Mouse (Mus musculus) intestine, embryonic 16.5 days (tissue): ENCODE data around the gene Zeb2. TPM values are rescaled to one million over a fixed set of nuclear protein-coding genes. Genes with fewer than 3 reads are reported as not detected.
A peak's percentile ranks its signal among the peaks of the same experiment; 100 is the strongest.

Experiments used
- ATAC-seq: fragments of 200-750 bp; cut with Nextera tagmentation; 2 replicates; pipeline ENCODE4 v1.8.0; 2017; ENCODE audit warnings: moderate TSS enrichment, moderate library complexity
- H3K27ac ChIP-seq: fragments of 300-500 bp; sonication (generic); 2 replicates; pipeline ENCODE4 v1.5.1; 2014; ENCODE audit warnings: mild to moderate bottlenecking, low read length
- H3K27me3 ChIP-seq: fragments of 300-500 bp; sonication (generic); replicated peaks from 2 replicates; pipeline ENCODE4 v1.6.1; 2014; ENCODE audit warnings: low read length, control low read depth, mixed read lengths; ENCODE audit not compliant: control insufficient read depth, insufficient read depth
- H3K36me3 ChIP-seq: fragments of 300-500 bp; sonication (generic); 2 replicates; pipeline ENCODE4 v1.6.1; 2014; ENCODE audit warnings: low read length, control low read depth; ENCODE audit not compliant: control insufficient read depth, insufficient read depth
- H3K4me1 ChIP-seq: fragments of 300-500 bp; sonication (generic); 2 replicates; pipeline ENCODE4 v1.6.1; 2014; ENCODE audit warnings: low read length, control low read depth, mixed read lengths; ENCODE audit not compliant: control insufficient read depth, insufficient read depth
- H3K4me2 ChIP-seq: fragments of 300-500 bp; sonication (generic); 2 replicates; pipeline ENCODE4 v1.6.1; 2014; ENCODE audit warnings: low read depth, low read length, control low read depth
- H3K4me3 ChIP-seq: fragments of 300-500 bp; sonication (generic); 2 replicates; pipeline ENCODE4 v1.5.1; 2014; ENCODE audit warnings: mild to moderate bottlenecking, low read length
- H3K9ac ChIP-seq: fragments of 300-500 bp; sonication (generic); 2 replicates; pipeline ENCODE4 v1.6.1; 2014; ENCODE audit warnings: low read depth, low read length
- H3K9me3 ChIP-seq: fragments of 300-500 bp; sonication (generic); 2 replicates; pipeline ENCODE4 v1.6.1; 2016; ENCODE audit warnings: low read length, control low read depth; ENCODE audit not compliant: control insufficient read depth
- WGBS: fragments of 180-500 bp; shearing (Covaris S2); extraction: QIAGEN DNeasy Blood & Tissue Kit; methylation state at CpG from one replicate; pipeline ENCODE4 v1.1.7; 2014; 5-methylcytosine and 5-hydroxymethylcytosine counted together
- polyA plus RNA-seq: library from polyadenylated mRNA; unstranded; fragments of >200 nt; fragmentation: Nextera tagmentation; extraction: Ambion mirVana; gene quantifications from 2 replicates; pipeline ENCODE4 v1.2.1, GENCODE M21; 2015

Zeb2 gene
- polyA plus RNA-seq, 1 experiment from 2014 or later = 30.9 TPM

DNA sequence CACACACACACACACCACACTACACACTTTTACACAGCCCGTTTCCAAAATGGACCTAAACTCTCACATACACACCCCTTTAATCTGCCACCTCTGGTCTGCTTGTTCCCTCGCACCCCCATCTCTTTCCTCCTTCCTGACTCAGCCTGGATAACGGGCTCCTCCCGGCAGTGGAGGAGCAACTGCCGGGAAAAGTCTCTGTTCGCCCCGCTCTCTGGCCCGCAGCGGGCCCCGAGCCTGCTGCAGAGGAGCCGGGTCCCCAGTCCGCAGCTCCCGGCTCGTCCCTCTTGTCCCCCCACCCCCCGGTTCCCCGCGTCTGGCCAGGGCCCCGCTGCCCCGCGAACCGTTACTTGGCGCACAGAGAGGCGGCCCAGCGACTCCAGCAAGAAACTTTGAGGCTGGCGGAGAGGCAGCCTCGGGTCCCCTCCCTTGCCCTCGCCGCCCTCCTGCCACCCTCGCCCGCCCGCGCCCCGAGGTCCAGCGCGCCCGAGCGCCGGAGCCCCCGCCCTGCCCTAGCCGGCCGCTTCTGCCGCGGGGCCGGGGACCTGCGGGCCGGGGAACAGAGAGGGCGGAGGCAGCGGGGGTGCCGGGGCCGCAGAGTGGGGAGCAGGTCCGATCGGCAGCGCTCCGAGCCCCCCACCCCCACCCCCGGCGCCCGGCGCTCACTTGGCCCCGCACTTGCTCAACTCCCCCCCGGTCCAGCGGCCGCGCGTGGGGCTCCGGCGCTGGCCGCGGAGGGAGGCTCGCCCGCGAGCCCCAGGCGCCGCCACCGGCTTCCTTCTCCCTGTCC, 7.8 kb downstream of the Zeb2 start:
- H3K27ac ChIP-seq = peak overlapping the region; percentile 91
- no peaks in the 10 kb centered on the region for H3K36me3 ChIP-seq
- H3K4me1 ChIP-seq = no peaks in the 10 kb centered on the region
- WGBS = 2% methylated on average over 54 of the region's 74 CpGs
- peaks cover 15% of the 10 kb centered on the region for H3K27me3 ChIP-seq
- peak overlapping the region; percentile 73 for H3K4me3 ChIP-seq
- no peaks in the 10 kb centered on the region for H3K9me3 ChIP-seq
- peak overlapping the region; percentile 91 for H3K9ac ChIP-seq
- peak; percentile 26 for ATAC-seq
- H3K4me2 ChIP-seq = peak overlapping the region; percentile 85

DNA sequence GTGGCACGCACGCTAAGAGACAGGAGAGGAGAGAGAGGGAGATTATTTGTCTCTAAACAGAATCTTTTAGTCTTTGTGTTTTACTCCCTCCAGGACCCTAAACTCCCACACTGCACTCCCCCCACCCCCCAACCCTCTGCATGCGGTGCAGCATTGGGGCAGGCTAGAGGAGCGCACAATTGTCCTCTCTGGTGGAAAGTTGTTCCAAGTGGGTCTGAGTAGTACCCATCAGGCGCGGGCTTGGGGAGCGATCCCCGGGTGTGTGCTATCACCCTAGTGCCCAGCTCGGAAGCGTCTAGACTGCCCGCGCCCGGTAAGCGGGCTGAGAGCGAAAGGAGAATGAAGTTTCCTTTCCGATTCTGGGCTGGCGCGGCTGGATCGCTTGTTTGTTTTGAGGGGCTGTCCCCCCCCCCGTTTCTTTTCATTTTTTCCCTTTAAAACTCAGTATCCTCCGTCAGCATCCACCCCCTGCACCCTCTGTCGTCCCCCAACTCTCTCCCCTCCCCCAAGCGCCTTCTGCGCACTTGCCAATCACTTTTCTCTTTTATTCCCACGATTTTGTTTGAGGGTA, 8.6 kb downstream of the Zeb2 start:
- peak overlapping the region; percentile 91 for H3K9ac ChIP-seq
- peak overlapping the region; percentile 91 for H3K27ac ChIP-seq
- no peaks in the 10 kb centered on the region for H3K9me3 ChIP-seq
- no peaks in the 10 kb centered on the region for H3K36me3 ChIP-seq
- peak overlapping the region; percentile 73 for H3K4me3 ChIP-seq
- peak overlapping the region; percentile 85 for H3K4me2 ChIP-seq
- under 1% methylated on average over 25 of the region's 25 CpGs for WGBS
- peak; percentile 24; the same call in 1 of the 2 replicates for ATAC-seq
- H3K4me1 ChIP-seq = no peaks in the 10 kb centered on the region
- peaks cover 13% of the 10 kb centered on the region for H3K27me3 ChIP-seq

DNA sequence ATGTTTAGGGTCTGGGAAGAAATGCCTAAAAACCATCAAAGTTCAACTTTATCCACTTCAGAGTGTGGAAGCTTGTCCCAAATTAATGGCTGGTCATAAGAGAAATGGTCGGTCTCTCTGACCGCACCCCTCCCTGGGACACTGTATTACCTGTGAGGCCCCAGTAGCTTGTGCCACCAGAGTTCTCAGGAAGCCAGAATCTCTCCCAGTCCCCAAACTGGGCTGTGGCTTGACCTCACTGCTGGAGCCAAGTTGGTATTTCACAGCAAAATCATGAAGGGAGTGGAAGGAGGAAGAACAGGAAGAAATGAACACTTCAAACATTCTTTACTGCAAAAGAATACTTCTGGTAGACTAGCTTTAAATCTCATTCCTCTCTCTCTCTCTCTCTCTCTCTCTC, 9.6 kb downstream of the Zeb2 start:
- ATAC-seq = no peak
- no peaks in the 10 kb centered on the region for H3K36me3 ChIP-seq
- peaks cover 15% of the 10 kb centered on the region for H3K27me3 ChIP-seq
- peak overlapping the region; percentile 85 for H3K4me2 ChIP-seq
- 29% methylated on average over 2 of the region's 2 CpGs for WGBS
- no peaks in the 10 kb centered on the region for H3K9me3 ChIP-seq
- peaks cover 2% of the 10 kb centered on the region; the same call in 1 of the 2 replicates for H3K4me1 ChIP-seq
- peak overlapping the region; percentile 65 for H3K27ac ChIP-seq
- H3K4me3 ChIP-seq = peak overlapping the region; percentile 73
- peak overlapping the region; percentile 55 for H3K9ac ChIP-seq

DNA sequence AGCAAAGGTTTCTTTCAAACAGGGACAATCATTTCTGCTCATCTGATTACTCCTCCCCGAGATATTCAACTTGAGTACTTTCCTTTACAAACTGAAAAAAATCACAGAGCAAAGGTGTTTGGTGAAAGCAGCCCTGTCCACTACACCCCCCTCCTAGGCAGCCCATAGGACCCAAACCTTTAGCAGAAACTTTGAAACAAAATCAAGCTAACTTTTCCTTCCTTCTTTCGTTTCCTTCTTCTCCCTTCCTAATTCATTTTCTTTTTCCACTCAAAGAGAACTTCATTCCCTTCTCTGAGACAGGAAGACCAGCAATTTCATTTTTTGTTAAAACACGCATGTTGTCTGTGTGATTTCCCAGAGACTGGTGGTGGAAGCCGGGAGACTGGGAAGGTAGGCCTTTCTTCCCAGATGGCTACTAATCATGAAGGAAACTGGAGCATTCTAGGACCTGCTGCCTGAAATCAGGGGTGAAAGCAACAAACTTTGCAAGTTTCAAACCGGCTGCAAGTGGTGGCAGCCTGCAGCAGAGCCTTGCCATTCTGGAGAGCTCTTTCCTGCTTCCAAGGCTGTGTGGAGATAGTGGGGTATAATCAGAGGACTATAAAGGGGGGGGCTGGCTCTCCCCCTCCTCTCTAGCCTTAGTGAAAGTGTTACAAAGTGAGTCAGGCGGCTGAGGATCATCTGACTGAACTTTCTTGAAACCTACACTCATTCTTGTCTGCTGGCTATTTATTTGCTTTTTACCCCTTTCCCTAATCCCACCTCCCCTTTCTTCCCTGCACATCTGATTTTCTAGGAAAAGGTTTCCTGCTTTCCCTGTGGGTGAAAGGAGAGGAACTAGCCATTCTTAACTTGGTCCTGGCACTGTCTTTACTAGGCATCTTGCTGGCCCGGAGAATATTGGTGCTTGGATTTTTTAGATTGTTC, 11.0 kb downstream of the Zeb2 start:
- Histone ChIP-seq H3K4me2 (peak overlapping the region; percentile 85), H3K4me3 (peak overlapping the region; percentile 13), H3K36me3 (no peaks in the 10 kb centered on the region), H3K27ac (peak overlapping the region; percentile 40; the same call in 1 of the 2 replicates), H3K9ac (peak overlapping the region; percentile 55), H3K9me3 (no peaks in the 10 kb centered on the region), H3K27me3 (peaks cover 12% of the 10 kb centered on the region), H3K4me1 (peaks cover 2% of the 10 kb centered on the region; the same call in 1 of the 2 replicates)
- 44% methylated on average over 7 of the region's 7 CpGs for WGBS
- ATAC-seq = no peak

DNA sequence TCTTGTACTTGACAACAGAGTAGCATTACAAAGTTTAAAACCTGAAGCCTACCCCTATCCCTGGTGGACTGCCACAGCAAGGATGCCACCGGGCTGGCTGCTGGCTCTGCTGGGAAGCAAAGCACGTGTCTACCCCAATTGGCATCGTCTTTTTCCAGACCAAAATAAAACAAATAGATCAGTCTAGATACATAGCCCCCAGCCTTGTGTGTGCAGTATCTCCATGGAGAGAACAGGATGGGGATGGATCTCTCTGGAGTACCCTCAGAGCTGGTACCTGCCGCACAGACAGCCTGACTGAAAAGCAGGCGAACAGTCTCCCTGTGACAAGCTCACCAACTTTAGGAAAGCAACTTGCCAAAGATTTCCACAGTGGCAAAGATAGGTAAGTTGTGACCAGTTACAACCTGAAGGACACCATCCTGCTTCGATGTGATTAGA, 11.9 kb downstream of the Zeb2 start:
- Histone ChIP-seq H3K9ac (peak overlapping the region; percentile 14), H3K4me1 (peaks cover 5% of the 10 kb centered on the region; the same call in 1 of the 2 replicates), H3K4me2 (peak overlapping the region; percentile 85), H3K27me3 (peaks cover 12% of the 10 kb centered on the region), H3K9me3 (no peaks in the 10 kb centered on the region), H3K4me3 (peak overlapping the region; percentile 20; the same call in 1 of the 2 replicates), H3K36me3 (no peaks in the 10 kb centered on the region), H3K27ac (no peak overlapping the region; the same call in 1 of the 2 replicates)
- WGBS = 46% methylated on average over 6 of the region's 6 CpGs
- ATAC-seq = no peak

DNA sequence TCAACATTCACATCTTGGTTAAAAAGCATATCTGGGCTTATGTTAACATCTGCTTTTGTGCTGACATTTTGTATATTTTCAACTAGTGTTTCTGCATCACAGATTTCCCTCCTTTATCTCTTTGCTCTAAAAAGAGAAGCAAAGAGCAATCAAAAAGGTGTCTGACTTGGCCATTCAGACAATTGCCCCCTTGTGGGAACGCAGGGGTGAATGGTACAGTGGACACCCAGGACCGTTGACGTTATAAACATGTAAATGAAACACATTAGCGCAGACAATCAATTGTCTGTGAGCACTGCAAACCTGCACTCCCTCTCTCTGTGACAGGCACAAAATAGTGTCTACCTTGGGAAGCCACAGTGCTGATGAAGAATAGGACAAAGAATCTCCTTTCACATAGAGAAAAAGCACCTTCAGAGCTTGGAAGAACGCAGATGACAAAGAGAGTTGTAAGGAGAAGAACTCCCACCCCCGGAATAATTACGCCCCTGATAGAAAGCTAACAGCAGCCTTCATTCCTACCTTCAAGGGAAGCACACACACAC, 12.6 kb downstream of the Zeb2 start:
- H3K4me2 ChIP-seq = peak overlapping the region; percentile 34; the same call in 1 of the 2 replicates
- H3K4me3 ChIP-seq = no peak overlapping the region
- WGBS = 36% methylated on average over 7 of the region's 7 CpGs
- peaks cover 5% of the 10 kb centered on the region; the same call in 1 of the 2 replicates for H3K4me1 ChIP-seq
- H3K27me3 ChIP-seq = peaks cover 7% of the 10 kb centered on the region
- no peak for ATAC-seq
- peak overlapping the region; percentile 15; the same call in 1 of the 2 replicates for H3K27ac ChIP-seq
- H3K9ac ChIP-seq = no peak overlapping the region; the same call in 1 of the 2 replicates
- no peaks in the 10 kb centered on the region for H3K9me3 ChIP-seq
- no peaks in the 10 kb centered on the region for H3K36me3 ChIP-seq

DNA sequence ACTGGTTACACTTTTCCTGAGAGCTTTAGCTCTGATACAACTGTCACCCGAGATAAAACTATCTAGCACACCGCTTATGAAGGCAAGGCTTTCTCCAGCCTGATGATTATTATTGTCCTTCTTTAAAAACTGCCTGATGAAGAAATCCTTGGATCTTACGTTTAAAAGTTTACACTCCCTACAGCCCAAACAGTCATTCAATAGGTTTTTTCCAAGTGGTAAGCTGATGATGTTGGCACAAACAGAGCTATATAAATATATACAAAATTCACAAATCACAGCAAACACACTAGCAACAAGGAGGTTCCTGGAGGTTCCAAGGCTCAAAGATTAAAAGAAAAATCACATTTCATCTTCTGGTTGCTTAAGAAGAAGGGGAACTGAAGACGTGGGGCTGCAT, 13.1 kb downstream of the Zeb2 start:
- H3K4me3 ChIP-seq = no peak overlapping the region
- ATAC-seq = no peak
- no peaks in the 10 kb centered on the region for H3K9me3 ChIP-seq
- H3K27ac ChIP-seq = peak overlapping the region; percentile 15; the same call in 1 of the 2 replicates
- peak overlapping the region; percentile 34; the same call in 1 of the 2 replicates for H3K4me2 ChIP-seq
- H3K36me3 ChIP-seq = no peaks in the 10 kb centered on the region
- H3K27me3 ChIP-seq = peaks cover 4% of the 10 kb centered on the region
- WGBS = 39% methylated on average over 4 of the region's 4 CpGs
- peaks cover 5% of the 10 kb centered on the region; the same call in 1 of the 2 replicates for H3K4me1 ChIP-seq
- H3K9ac ChIP-seq = no peak overlapping the region

DNA sequence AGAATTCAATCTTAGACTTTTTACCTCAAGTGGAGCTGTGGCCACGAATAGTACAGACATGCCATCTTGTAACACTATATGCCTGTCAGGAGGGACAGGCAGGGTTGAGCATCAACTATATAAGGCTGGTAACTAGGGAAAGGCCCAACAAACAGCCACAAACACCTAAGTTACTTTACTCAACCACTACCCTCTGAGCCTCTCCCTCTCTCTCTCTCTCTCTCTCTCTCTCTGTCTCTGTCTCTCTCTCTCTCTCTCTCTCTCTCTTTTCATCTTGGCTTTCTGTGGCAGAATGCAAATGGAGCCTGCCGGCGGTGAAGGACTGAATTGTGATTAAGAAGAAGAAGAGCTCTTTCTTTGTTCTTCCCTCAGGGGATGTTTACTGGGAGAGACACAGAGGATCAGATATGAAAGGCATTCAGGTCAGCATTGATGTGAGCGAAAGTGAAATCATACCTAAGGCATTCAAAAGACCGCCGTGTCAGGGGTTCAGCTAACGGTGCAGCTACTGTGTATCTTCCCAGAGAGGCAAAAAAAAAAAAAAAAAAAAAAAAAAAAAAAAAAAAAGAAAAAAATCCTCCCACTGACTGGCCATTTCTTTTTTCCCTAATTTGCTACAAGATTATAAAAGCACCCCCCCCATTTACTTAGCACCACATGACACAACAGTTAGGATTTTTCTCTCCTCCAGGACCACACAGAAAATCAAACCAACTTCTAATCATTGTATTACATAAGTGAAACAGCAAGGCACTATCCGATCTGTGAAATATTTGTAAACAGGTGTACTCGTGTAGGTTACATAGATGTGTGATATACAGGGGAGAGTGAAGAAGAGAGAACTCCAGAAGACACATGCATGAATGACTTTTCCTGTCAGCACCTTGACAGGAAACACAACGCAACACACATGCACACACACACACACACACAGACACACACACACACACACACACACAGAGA, 13.9 kb downstream of the Zeb2 start:
- Histone ChIP-seq H3K4me2 (peak overlapping the region; percentile 12; the same call in 1 of the 2 replicates), H3K27ac (no peak overlapping the region), H3K36me3 (no peaks in the 10 kb centered on the region), H3K4me1 (peaks cover 7% of the 10 kb centered on the region; the same call in 1 of the 2 replicates), H3K9me3 (no peaks in the 10 kb centered on the region), H3K9ac (no peak overlapping the region), H3K4me3 (no peak overlapping the region), H3K27me3 (peaks cover 4% of the 10 kb centered on the region)
- no peak for ATAC-seq
- WGBS = 30% methylated on average over 10 of the region's 10 CpGs
